Mouse (Mus musculus) erythroblast, embryonic 14.5 days (primary cell): ENCODE data around the gene Tcp11l2.

Experiments
- GATA1 ChIP-seq: IDR thresholded peaks from 2 replicates; pipeline ENCODE4 v1.6.1; 2012; ENCODE audit warnings: low read length, inconsistent platforms, mixed read lengths
- TAL1 ChIP-seq: IDR thresholded peaks from 3 replicates; pipeline ENCODE4 v1.6.1; 2012; ENCODE audit warnings: low read length, inconsistent platforms, mixed read lengths

GRCm38 (mm10) chr10:84585294-84585650, 8.8 kb downstream of the Tcp11l2 start:
- TF ChIP-seq TAL1 (no peak), GATA1 (no peak)
